Mouse (Mus musculus) CH12.LX (cell line): ENCODE data around the gene Gcnt3.

Experiments
- BHLHE40 ChIP-seq: IDR thresholded peaks from 2 replicates; pipeline ENCODE4 v1.6.1; 2011; ENCODE audit warnings: mild to moderate bottlenecking, low read depth, low read length, improper control_type of control experiment
- CTCF ChIP-seq, 2 experiments: IDR thresholded peaks in 1 of 2; conservative IDR thresholded peaks in 1 of 2; 2 replicates each; pipeline ENCODE4 v1.5.1; 2011 to 2012; ENCODE audit warnings: low read depth in 2 of 2, low read length in 2 of 2, improper control_type of control experiment in 1 of 2, inconsistent platforms in 1 of 2, mild to moderate bottlenecking in 1 of 2, moderate library complexity in 1 of 2
- ELF1 ChIP-seq: IDR thresholded peaks from 2 replicates; pipeline ENCODE4 v1.6.1; 2014; ENCODE audit warnings: low read depth, mild to moderate bottlenecking, inconsistent platforms, low read length, improper control_type of control experiment
- EP300 ChIP-seq: IDR thresholded peaks from 2 replicates; pipeline ENCODE4 v1.6.1; 2011; ENCODE audit warnings: low read length, improper control_type of control experiment
- HCFC1 ChIP-seq: IDR thresholded peaks from 2 replicates; pipeline ENCODE4 v1.6.1; 2012; ENCODE audit warnings: low read depth, mild to moderate bottlenecking, inconsistent platforms, low read length, improper control_type of control experiment
- IRF4 ChIP-seq: IDR thresholded peaks from 2 replicates; pipeline ENCODE4 v1.6.1; 2014; ENCODE audit warnings: low read depth, mild to moderate bottlenecking, inconsistent platforms, low read length, improper control_type of control experiment
- JUND ChIP-seq: conservative IDR thresholded peaks from 2 replicates; pipeline ENCODE4 v1.6.1; 2011; ENCODE audit warnings: low read depth, low read length, improper control_type of control experiment
- MAFK ChIP-seq: IDR thresholded peaks from 2 replicates; pipeline ENCODE4 v1.6.1; 2011; ENCODE audit warnings: low read length, improper control_type of control experiment; ENCODE audit not compliant: insufficient replicate concordance
- MAZ ChIP-seq: IDR thresholded peaks from 2 replicates; pipeline ENCODE4 v1.6.1; 2012; ENCODE audit warnings: low read depth, mild to moderate bottlenecking, inconsistent platforms, low read length, improper control_type of control experiment, moderate library complexity
- MEF2A ChIP-seq: IDR thresholded peaks from 2 replicates; pipeline ENCODE4 v1.6.1; 2014; ENCODE audit warnings: low read depth, mild to moderate bottlenecking, inconsistent platforms, low read length, improper control_type of control experiment, borderline replicate concordance
- POLR2A ChIP-seq: IDR thresholded peaks from 2 replicates; pipeline ENCODE4 v1.6.1; 2011; ENCODE audit warnings: low read depth, mild to moderate bottlenecking, improper control_type of control experiment, low read length
- POLR2AphosphoS2 ChIP-seq: IDR thresholded peaks from 2 replicates; pipeline ENCODE4 v1.6.1; 2011; ENCODE audit warnings: low read depth, low read length, improper control_type of control experiment
- UBTF ChIP-seq: IDR thresholded peaks from 2 replicates; pipeline ENCODE4 v1.6.1; 2012; ENCODE audit warnings: low read depth, mild to moderate bottlenecking, inconsistent platforms, low read length, improper control_type of control experiment, moderate library complexity
- ZNF384 ChIP-seq: IDR thresholded peaks from 2 replicates; pipeline ENCODE4 v1.6.1; 2012; ENCODE audit warnings: low read depth, low read length, improper control_type of control experiment, inconsistent platforms

GRCm38 (mm10) chr9:70003516-70003915 is 34.4 kb downstream of the Gcnt3 start:
- no peak for TF ChIP-seq EP300
- TF ChIP-seq HCFC1, result no peak
- TF ChIP-seq MAFK, result no peak
- TF ChIP-seq POLR2A, result no peak
- TF ChIP-seq BHLHE40, result no peak
- TF ChIP-seq CTCF (conservative IDR thresholded peaks at IDR 0.05 in 1 of 2, IDR thresholded peaks at IDR 0.05 in 1 of 2; ENCODE audit: low read depth in 2 of 2, low read length in 2 of 2), result no peak
- TF ChIP-seq UBTF, result no peak
- TF ChIP-seq POLR2AphosphoS2, result no peak
- TF ChIP-seq MEF2A, result no peak
- TF ChIP-seq JUND, result no peak
- no peak for TF ChIP-seq IRF4
- TF ChIP-seq ZNF384, result no peak
- TF ChIP-seq ELF1, result no peak
- no peak for TF ChIP-seq MAZ
